Mouse (Mus musculus) lung, adult 2 months (tissue): ENCODE measurements around the gene Bcas3.

Source experiments
- CTCF ChIP-seq: fragments of 200-500 bp; IDR thresholded peaks from 2 replicates; pipeline ENCODE4 v1.5.1; 2011; ENCODE audit warnings: mild to moderate bottlenecking, low read length, control low read depth; ENCODE audit not compliant: insufficient read depth
- POLR2A ChIP-seq: fragments of 200-500 bp; IDR thresholded peaks from 2 replicates; pipeline ENCODE4 v1.6.1; 2011; ENCODE audit warnings: low read depth, mild to moderate bottlenecking, control low read depth, low read length, borderline replicate concordance; ENCODE audit errors: extremely low read depth

DNA sequence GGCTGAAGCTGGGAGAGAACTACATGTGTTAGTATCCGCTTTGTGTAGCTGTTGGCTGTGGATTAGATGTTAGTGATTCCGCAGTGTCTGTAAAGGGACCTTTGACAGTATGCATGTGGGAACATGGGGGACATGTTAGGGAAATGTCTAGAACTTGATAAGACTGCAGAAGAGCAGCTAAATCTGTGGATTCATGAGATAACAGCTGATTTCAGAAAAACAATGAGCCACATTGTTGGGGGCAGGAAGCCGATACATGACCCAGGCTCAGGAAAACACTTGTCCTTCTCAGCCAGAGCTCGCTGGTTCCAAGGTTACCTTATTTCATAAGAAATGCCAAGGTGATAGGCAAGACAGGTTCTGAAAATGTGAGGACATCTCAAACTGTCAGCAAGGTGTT, 307.3 kb downstream of the Bcas3 start:
- TF ChIP-seq CTCF, result no peak
- no peak for TF ChIP-seq POLR2A
